Mouse (Mus musculus): ENCODE measurements at regions not wholly inside any gene's neighbourhood (a gene's known extent, or its start where the extent isn't known, plus 50 kb on each side); places are given as distances from the start of the nearest gene placed in this dataset.

- WGBS: 33% methylated on average over 5 of the region's 5 CpGs
- Histone ChIP-seq H3K4me2 (ENCODE audit: low read depth) (no peak overlapping the region), H3K9me3 (ENCODE audit: low read length) (no peaks in the 10 kb centered on the region), H3K4me3 (ENCODE audit: low read depth, low read length) (no peak overlapping the region), H3K36me3 (ENCODE audit: insufficient read depth) (no peaks in the 10 kb centered on the region), H3K27me3 (ENCODE audit: insufficient read depth, low read length) (no peaks in the 10 kb centered on the region), H3K4me1 (ENCODE audit: insufficient read depth) (no peaks in the 10 kb centered on the region), H3K9ac (no peak overlapping the region), H3K27ac (ENCODE audit: low read depth, low read length) (no peak overlapping the region)
- TF ChIP-seq CTCF (IDR thresholded peaks at IDR 0.05; ENCODE audit: low read depth): no peak
- ATAC-seq (peak; percentile 60), DNase-seq (peak; percentile 44)
Observed at GRCm38 (mm10) chr12:6307248-6307963, 931.9 kb upstream of the Klhl29 start.

GRCm38 (mm10) chr12:6287622-6288021 is 912.1 kb upstream of the Klhl29 start:
- Histone ChIP-seq H3K4me1 (ENCODE audit: insufficient read depth) (no peaks in the 10 kb centered on the region), H3K9ac (no peak overlapping the region), H3K4me2 (ENCODE audit: low read depth) (no peak overlapping the region), H3K9me3 (ENCODE audit: low read length) (no peaks in the 10 kb centered on the region), H3K27me3 (ENCODE audit: insufficient read depth, low read length) (no peaks in the 10 kb centered on the region), H3K36me3 (ENCODE audit: insufficient read depth) (no peaks in the 10 kb centered on the region), H3K4me3 (ENCODE audit: low read depth, low read length) (no peak overlapping the region), H3K27ac (ENCODE audit: low read depth, low read length) (no peak overlapping the region)
- WGBS: 93% methylated on average over 5 of the region's 5 CpGs
- TF ChIP-seq CTCF (IDR thresholded peaks at IDR 0.05; ENCODE audit: low read depth): no peak
- ATAC-seq (no peak), DNase-seq (no peak)

- H3K27ac ChIP-seq (ENCODE audit: low read depth, low read length): no peak overlapping the region
- no peaks in the 10 kb centered on the region for H3K27me3 ChIP-seq (ENCODE audit: insufficient read depth, low read length)
- H3K4me1 ChIP-seq (ENCODE audit: insufficient read depth): no peaks in the 10 kb centered on the region
- H3K9ac ChIP-seq: no peak overlapping the region
- no peak overlapping the region for H3K4me3 ChIP-seq (ENCODE audit: low read depth, low read length)
- H3K4me2 ChIP-seq (ENCODE audit: low read depth): no peak overlapping the region
- H3K36me3 ChIP-seq (ENCODE audit: insufficient read depth): no peaks in the 10 kb centered on the region
- no peak for TF ChIP-seq CTCF (IDR thresholded peaks at IDR 0.05; ENCODE audit: low read depth)
- WGBS: 45% methylated on average over 2 of the region's 2 CpGs
- DNase-seq (no peak), ATAC-seq (no peak)
- no peaks in the 10 kb centered on the region for H3K9me3 ChIP-seq (ENCODE audit: low read length)
Observed at GRCm38 (mm10) chr12:6263962-6264361, 888.5 kb upstream of the Klhl29 start.
